Mouse (Mus musculus) heart, adult 18-20 months (tissue): ENCODE results near the gene Gm43552. TPM values are rescaled to one million over a fixed set of nuclear protein-coding genes. Genes with fewer than 3 reads are reported as not detected.

ENCODE experiments used
- DNase-seq, 2 experiments: peaks; one replicate each; pipeline ENCODE4 v3.0.0; 2021 to 2022; ENCODE audit warnings: mixed read lengths in 1 of 2
- total RNA-seq, 2 experiments: library from RNA; stranded (reverse); gene quantifications; 2 replicates each; pipeline ENCODE4 v1.2.3; 2021

Gene Gm43552
- total RNA-seq, 2 experiments from 2014 or later = 4.0 TPM; not detected in 1

DNA sequence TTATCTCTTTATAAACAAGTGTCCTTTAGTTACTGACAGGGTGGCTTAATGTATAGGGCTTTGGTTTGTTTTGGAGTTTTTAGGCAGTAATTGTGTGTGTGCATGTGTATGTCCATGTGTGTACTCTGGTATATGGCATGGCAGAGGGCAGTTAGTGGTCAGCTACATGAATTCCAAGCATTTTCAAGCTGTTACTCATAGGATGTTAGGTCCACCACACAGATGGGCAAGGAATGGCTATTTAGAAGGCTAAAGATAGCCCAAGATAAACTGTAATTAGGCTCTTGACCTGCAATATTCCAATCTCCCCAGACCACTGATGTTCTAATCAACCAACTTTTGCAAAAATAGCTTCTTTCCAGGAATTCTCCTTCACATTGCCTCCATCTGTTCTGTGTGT, 54.6 kb downstream of the Gm43552 start:
- DNase-seq = no peak

DNA sequence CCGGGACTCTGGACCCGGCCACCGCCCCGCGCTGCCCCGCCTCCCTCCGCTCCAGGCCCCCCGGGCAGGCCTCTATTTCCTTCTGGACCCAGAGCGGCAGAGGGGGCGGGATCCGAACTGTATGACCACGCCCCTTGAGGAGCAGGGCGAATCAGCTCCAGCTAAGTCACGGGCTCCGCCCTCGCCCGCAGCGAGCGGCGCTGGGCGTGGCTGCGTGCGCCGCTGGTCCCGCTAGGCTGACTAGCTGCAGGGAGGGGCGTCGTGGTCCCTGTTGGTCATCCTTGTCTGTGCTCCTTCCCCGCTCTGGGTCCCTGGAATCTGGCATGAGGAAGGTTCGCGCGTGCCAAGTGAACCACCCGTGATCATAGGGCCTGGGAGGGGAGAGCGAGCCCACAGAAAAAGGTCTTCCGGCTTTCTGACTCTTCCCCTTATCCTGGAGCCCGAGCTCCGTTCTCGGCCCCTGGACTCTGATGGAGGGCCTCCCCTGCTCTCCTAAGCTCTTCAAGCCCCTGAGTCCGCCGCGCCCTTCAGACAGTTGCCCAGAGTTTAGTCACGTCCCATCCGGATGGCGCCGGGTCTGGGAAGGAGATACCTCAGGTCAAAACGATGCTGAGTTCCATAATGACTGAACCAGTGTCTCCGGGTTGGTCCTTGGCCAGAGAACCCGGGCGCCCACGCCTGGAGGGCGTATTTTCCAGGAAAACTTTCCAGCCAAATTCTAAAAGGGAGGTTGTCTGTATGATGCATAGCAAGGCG, 56.6 kb downstream of the Gm43552 start, which contains the start of gene Ugdh:
Gene Ugdh (minus strand): TSS at position 144 of the 756 bp plus-strand sequence.
- DNase-seq = peak; percentile 99

DNA sequence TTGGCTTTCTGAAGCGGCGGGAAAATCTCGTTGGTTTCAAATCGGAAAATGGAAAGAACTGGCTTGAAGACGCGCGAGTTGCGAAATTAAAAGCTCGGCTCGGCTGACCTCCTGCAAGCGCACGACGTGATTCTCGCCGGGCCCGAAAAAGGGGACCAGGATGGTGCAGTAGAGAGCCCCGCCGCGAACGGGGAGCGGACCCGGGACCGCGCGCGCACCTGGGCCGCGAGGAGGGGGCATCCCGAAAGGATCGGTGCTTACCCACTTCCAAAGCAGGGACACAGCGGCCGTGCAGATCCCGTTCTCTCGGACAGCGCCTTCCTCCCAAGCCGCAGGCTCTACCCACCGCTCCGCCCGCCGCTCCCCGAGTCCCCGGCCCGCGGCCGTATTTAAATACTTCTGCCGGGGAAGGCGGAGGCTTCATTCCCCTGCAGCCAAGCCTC, 57.2 kb downstream of the Gm43552 start:
- no peak for DNase-seq

DNA sequence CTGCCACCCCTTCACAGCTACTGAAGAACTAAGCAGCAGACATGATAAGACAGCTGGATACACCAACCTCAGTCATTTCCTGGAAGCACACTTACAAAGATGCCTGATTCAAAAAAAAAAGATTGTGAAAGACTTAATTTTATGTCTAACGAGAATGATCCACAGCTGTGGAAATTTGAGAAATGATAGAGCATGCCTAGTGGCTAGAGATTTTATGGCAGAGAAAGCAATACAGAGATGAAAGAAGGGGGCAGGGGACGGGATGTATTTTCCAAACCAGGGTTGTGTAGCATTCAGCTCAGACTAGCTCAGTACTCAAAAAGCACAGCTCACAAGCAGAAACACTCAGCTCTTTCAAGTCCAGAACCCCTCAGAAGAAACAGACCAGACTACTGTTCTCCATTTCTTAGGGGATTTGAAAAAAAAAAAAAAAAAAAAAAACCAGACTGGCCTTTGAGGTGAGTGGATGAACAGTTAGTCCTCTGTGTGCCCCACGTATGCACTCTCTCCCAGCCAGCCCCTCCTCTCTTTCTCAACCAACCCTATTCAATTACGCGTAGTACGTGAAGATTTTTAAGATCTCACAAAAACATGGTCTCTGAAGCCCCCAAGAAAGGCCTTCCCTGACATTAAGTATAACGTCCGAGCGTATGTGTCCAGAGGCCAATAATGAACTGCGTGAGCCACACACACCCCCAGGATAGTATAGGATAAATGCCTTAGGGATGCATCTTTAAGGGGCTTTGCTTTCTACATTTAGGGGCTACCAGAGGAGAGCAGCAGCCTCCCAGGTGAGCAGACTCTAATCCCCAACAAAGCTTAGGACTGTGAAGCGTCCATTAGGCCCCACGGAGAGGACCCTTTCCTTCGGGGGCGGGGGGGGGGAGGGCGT, 57.9 kb downstream of the Gm43552 start:
- DNase-seq = peak in 1 of 2 experiments; percentile 44

DNA sequence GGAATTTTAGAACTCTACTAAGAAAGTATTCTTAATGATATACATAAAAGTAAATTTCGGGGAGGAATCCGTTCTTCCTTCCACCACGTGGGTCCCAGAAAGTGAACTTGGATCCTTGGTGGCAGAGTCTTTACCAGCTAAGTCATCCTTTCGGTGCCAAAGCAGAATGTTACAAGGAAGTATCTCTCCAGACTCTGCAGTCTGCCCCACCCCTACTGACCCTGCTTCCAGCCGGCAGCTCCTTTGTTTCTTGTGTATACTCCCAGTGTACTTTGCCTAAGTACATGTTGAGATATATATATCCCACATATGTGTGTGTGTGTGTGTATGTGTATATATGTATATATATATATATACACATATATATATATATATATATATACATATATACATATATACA, 63.2 kb downstream of the Gm43552 start:
- DNase-seq = no peak

DNA sequence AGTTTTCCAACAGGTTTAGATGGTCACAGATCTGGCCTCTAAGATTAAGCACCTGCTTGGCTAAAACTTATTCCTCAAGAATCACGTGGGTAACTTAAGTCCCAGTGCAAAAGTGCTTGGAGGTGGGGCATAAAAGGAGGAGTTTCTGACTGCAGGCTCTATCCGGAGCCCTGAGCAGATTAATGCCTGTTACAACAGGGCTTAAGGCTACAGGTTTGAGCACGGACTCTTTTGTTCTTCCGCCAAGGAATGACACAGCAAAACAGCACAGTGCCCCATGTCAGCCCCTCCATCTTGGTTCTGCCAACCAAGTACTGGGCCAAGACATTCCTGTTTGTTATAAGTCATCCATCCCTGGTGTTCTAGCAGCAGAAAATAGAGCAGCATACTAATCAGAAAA, 64.3 kb downstream of the Gm43552 start:
- DNase-seq = no peak

DNA sequence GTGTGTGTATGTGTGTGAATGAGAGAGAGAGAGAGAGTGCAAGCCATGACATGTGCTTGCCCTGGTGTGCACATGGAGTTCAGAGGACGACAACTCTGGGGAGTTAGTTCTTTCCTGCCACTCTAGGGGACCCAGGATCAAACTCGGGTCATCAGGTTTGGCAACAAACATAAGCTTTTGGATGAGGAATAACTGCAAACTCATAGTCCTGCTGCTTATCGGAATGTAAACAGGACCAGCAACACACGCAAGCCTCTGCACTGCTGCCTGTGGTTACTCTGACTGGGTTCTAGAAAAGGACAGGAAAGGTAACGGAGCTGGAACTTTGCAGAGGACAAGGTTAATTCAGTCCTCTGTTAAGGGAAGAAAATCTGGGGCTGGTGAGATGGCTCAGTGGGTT, 67.4 kb downstream of the Gm43552 start:
- DNase-seq = no peak

DNA sequence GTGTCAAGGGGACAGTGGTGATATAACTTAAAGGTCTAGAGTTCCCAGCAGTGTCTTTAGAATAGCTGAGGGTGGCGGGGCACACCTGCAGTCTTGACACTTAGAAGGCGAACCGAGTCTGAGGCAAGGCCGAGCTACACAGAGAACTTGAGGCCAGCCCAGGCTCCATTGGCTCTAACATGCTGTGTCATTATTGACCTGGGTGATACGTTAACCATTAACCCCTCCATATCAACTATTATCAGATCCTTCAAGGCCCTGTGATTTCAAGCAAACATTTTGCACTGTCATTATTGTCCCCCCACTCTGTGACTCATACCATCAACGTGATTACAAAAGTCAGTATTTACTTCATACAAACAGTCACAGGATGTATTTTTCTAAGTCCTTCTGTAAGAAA, 68.4 kb downstream of the Gm43552 start:
- no peak for DNase-seq

DNA sequence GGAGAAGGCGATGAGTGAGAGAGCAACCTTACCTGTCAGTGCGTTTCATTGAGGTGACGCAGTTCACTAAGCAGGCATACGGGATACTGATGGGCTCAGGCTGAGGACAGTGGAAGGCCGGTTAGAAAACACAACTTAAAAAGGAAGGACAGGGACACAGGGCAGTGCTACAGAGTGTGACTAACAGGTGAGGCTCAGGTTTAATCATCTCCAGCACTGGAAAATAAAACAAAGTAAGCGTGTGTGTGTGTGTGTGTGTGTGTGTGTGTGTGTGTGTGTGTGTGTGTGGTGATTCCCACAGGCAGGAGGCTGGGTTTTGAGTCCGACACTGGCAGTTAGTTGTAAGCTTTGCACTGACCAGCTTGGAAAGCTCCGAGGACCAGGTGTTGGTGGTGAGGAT, 69.8 kb downstream of the Gm43552 start:
- DNase-seq = no peak

DNA sequence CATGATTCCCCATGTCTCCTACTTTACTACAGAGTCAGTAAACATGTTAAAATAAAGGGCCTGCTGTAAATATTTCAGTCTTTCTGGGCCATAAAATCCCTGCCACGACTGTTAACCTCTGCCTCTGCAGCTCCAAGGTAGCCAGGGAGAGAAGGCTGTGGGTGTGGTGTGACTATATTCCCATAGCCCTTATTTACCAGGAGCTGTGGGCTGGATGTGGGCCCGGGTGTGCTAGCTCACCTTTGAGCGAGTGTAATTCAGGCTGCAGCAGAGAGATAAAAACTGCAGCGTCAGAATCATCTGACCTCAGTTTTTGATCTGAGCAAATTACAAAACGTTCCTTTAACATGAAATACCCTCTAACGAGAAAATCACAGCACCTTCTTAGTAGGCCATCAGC, 71.8 kb downstream of the Gm43552 start:
- no peak for DNase-seq

DNA sequence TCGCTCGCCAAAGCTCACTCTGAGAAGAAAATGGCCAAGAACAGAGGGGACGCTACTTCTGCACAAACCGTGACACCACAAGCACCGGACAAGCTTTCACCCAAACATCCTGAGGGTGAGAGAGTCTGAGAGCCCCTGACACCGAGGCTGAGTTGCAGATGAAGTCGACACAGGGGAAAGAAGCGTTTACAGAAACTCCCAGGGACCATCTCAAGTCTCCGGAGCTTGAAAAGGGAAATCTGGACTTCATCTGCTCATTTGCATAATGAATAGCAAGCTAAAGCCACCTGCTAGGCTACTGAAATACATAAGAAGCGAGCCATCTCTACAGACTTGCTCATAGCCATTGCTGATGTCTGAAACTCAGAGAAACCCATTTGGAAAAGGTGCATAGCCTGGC, 73.5 kb downstream of the Gm43552 start:
- DNase-seq = no peak

DNA sequence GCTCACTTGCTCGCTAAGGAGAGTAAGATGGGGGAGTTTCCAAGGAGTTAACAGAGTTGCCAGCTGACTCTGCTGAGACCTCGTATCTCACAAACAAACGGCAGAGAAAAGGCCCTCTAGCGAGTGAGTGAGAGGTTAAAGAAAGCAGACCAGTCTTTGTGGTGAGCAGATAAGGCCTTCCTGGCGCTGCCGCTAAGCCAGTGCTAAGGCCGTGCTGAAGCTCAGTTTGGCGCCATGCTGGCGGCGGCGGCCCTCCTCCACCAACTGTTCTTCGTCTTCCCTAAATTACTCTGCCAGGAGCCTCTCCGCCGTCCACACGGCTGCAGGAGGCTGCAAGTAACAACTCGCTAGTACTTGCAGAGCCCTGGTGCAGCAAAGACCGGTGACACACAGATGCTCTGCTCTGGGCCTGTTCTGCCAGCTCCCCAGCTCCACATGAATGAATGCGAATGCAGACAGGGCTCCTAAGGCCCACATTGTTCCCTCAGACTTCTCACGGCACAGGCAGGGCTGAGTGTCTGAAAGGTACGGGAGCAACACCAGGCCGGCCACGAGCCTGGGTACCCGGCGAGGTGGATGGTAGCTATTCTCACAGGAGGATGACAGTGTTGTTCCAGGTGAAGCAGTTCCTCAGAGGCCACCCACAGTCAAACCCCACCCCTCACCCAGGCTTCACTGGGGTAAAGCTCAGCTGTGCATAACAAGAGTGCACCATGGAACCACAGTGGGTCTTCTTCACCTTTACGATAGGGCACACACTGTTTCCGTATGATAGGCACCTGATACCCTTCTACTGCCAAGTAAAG, 76.8 kb downstream of the Gm43552 start:
- peak; percentile 45 to 51 for DNase-seq

DNA sequence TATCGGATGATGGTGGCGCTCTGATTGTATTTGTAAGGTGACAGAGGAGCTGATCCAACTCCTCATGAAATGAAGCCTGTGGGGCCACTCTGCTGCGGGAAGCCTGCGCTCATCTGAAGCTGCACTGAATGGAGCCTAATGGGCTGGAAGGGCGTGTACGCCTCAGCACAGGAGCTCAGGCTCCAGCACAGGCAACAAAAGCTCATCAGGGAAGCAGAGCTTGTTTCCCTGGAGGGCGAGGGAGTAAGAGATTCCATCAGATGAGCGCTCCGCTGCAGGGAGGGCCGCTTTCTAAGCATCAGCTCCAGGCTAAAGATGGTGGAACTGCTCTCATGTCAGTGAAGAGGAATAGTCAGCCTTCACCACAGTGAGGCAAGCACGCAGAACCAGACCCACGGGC, 84.6 kb downstream of the Gm43552 start:
- no peak for DNase-seq

DNA sequence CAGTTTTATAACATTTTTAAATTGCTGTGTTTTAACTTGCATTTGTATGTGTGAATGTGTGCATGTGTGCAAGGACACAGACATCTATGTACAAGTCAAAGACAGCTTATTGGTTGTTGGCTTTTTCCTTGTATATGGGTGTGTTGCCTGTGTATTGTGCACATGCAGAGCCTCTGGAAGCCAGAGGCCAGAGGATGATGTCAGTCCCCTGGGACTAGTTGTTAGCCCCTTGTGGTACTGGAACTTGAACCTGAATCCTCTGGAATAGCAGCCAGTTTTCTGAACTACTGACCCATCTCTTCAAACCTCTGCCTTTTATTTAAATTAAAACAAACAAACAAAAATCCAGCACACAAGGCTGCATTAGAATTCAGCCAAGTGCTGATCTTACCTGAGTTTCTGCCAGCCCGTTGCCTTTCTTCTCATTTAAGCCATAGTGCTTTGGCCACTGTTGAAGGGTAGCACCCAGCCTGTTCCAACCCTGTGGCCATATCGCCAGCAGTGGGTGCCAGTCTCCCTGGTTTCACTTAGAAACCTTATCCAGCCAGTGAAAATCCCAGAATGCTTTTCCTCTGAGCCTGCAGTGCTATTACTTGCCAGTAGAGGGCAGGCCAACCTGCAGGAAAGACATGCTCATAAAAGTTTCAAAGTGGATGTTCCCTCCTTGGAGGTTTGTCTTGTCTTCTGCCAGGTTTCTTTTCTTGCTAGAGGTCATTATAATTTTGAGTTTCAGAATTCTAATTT, 91.2 kb downstream of the Gm43552 start:
- DNase-seq = peak; percentile 78 to 93

DNA sequence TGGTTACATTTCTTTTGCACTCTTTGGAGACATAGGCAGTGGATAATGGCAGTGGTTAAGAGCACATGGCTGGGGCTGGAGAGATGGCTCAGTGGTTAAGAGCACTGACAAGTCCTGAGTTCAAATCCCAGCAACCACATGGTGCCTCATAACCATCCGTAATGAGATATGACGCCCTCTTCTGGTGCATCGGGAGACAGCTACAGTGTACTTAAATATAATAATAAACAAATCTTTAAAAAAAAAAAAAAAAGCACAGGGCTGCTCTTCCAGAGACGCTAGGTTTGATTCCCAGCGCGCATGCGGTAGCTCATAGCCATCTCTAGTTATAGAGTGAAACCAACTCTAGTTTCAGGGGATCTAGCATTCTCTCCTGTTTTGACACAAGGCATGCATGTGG, 98.2 kb downstream of the Gm43552 start:
- DNase-seq = no peak

DNA sequence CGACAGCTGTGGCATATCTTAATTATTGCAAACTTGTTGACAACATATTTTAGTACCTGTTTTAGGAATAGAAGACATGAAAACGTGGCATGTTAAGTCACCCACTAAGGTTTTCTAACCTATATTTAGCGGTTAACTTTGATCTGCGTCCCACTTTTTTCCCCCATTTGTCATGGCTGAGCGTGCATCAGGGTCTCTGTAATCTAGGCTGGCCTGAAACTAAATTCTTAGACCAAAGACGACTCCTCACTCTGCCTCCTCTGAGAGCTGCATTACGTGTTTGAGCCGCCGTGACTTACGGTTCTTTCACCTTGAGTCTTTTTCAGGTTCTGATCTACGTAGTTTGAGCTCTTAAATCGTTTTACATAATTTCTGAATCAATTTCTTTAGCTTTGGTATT, 100.9 kb downstream of the Gm43552 start:
- DNase-seq = no peak

DNA sequence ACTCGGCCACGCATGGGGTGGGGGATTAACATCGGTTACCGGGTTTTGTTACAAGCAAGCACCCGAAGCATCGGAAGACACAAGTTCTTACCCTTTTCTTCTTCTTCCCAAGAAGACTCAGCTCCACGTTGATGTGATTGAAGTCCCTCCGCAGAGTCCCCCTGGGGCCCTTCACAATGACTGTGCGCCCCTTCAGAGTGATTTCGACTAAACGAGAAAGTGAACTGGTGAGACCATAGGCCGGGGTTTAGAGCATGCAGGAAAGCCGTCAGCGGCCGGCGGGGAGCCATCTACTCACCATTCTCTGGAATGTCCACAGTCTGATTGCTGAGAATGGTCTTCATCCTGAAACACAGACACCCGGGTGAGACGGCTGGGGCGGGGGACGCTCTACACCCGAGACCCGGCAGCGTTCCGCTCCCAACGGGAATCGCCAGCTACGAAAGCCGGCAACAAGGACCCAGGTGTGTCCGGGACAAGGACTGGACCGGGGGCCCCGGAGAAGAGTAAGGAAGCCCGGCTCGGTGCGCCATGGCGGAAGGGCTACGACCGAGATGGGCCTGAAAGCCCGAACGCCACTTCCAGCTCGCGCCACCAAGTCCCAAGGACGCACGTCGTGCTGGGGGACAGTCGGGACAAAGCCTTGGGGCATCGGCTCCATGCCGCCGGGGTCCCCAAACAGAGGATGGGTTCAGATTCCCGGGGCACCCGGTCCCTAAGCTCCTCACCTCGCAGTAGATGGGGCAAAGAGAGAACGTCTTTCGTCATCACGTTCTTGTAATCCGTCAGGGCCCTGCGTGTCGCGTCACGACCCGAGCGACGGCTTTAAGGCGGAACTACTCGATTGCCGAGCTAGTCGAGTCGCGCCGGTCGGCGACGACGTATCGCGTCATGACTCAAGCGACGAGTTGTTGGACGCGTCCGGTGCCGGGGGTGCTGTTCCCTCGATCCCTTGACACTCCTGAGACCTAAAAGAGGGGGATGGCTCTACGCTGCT, 101.7 kb downstream of the Gm43552 start, which contains the start of the genes Rpl9 and Lias:
Gene Rpl9 (minus strand): TSS at position 797 of the 997 bp plus-strand sequence.
Gene Lias (plus strand): TSS at position 850 of the 997 bp plus-strand sequence.
- DNase-seq = peak; percentile 98 to 100

DNA sequence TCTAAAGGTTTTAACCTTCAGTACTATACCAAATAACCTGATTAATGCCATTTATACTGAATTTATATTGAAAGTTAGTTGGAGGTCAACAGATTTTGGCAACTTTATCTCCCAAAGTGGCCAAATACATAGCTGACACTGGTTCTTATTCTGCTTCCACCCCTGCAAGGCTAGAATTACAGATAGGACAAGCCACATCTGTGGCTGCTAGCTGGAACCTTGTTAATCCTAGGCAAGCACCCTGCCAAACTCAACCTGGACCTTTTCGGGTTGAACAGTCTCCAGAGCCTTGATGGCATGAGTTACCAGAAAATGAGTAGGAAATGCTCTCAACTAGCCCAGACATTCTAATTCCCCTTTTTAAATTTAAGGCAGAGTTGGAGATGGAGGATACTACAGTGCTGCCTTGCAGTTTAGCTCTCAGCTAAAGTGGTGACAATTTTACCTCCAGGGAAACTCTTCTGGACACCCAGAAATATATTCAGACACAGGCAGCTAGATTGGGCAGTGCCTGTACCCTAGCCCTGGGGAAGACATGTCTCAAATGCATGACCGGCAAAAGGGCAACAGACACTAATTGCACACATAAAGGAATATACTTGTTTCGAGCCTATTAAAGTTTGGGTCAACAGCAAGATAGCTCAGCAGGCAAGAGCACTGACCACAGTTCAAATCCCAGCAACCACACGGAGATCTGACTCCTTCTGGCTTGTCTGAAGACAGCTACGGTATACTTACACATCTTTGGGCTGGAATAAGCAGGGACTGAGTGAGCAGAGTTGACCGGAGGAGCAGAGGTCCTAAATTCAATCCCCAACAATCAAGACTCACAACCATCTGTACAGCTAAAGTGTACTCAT, 105.4 kb downstream of the Gm43552 start:
- DNase-seq = no peak

DNA sequence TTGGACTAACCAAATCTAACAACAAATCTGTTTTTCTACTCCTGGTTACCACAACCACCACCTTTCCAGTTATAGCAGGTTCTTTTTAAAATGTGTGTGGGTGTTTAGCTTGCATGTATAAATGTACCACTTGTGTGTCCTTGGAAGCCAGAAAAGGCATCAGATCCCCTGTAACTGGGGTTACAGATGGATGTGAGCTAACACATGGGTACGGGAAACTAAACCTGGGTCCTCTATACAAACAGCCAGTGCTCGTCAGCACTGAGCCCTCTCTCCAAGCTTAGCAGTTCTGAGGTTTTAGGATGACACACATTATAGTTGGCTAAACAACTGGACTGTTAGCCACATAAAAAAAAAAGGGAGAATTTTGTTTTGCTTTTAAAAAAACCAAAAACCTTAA, 106.9 kb downstream of the Gm43552 start:
- no peak for DNase-seq
